Mouse (Mus musculus): ENCODE results near the gene Stk31. TPM values are rescaled to one million over a fixed set of nuclear protein-coding genes. Genes with fewer than 3 reads are reported as not detected.
"Not testable (repeated sequence)": the region's sequence is repeated elsewhere in the genome, so short reads cannot be mapped to it uniquely, and the experiment has no call there.

The Stk31 gene
- polyA plus RNA-seq, 1 experiment from 2014 or later, result not detected

- no peaks in the 10 kb centered on the region for H3K9me3 ChIP-seq
- H3K27ac ChIP-seq (replicated peaks), result no peak overlapping the region
- H3K4me3 ChIP-seq, result no peak overlapping the region
- no peaks in the 10 kb centered on the region for H3K4me1 ChIP-seq
- H3K36me3 ChIP-seq (replicated peaks), result no peaks in the 10 kb centered on the region
- 86% methylated on average over 3 of the region's 3 CpGs for WGBS
- no peaks in the 10 kb centered on the region for H3K27me3 ChIP-seq (replicated peaks; ENCODE audit: low read depth, poor library complexity, severe bottlenecking)
- no peak for DNase-seq (ENCODE audit: low spot score)
Measured at GRCm38 (mm10) chr6:49410830-49411229, 15.4 kb downstream of the Stk31 start.

GRCm38 (mm10) chr6:49412967-49413366 lies 17.6 kb downstream of the Stk31 start:
- not testable (repeated sequence) for H3K27me3 ChIP-seq (replicated peaks; ENCODE audit: low read depth, poor library complexity, severe bottlenecking); H3K4me1 ChIP-seq; H3K36me3 ChIP-seq (replicated peaks); DNase-seq (ENCODE audit: low spot score); H3K4me3 ChIP-seq; H3K9me3 ChIP-seq; H3K27ac ChIP-seq (replicated peaks)
- WGBS, result 65% methylated on average over 2 of the region's 2 CpGs

- 81% methylated on average over 1 of the region's 1 CpGs for WGBS
- H3K4me3 ChIP-seq, result no peak overlapping the region
- no peak for DNase-seq (ENCODE audit: low spot score)
Measured at GRCm38 (mm10) chr6:49415971-49416370, 20.6 kb downstream of the Stk31 start.

GRCm38 (mm10) chr6:49437306-49437705 lies 41.9 kb downstream of the Stk31 start:
- Histone ChIP-seq H3K4me1 (no peaks in the 10 kb centered on the region), H3K4me3 (no peak overlapping the region), H3K27me3 (replicated peaks; ENCODE audit: low read depth, poor library complexity, severe bottlenecking) (no peaks in the 10 kb centered on the region), H3K9me3 (no peaks in the 10 kb centered on the region), H3K27ac (replicated peaks) (no peak overlapping the region), H3K36me3 (replicated peaks) (no peaks in the 10 kb centered on the region)
- WGBS, result 85% methylated on average over 1 of the region's 1 CpGs
- DNase-seq (ENCODE audit: low spot score), result no peak

More at GRCm38 (mm10) chr6:49415971-49416370, 20.6 kb downstream of the Stk31 start:
- Histone ChIP-seq H3K27me3 (replicated peaks; ENCODE audit: low read depth, poor library complexity, severe bottlenecking) (no peaks in the 10 kb centered on the region), H3K4me1 (0 out of 2 replicates have a peak, but pooled peaks cover 2% of the 10 kb centered on the region), H3K9me3 (no peaks in the 10 kb centered on the region), H3K27ac (replicated peaks) (no peak overlapping the region), H3K36me3 (replicated peaks) (no peaks in the 10 kb centered on the region)

GRCm38 (mm10) chr6:49458112-49458511 lies 62.7 kb downstream of the Stk31 start:
- Histone ChIP-seq H3K4me1 (no peaks in the 10 kb centered on the region), H3K9me3 (no peaks in the 10 kb centered on the region), H3K27ac (replicated peaks) (no peak overlapping the region), H3K36me3 (replicated peaks) (no peaks in the 10 kb centered on the region), H3K27me3 (replicated peaks; ENCODE audit: low read depth, poor library complexity, severe bottlenecking) (no peaks in the 10 kb centered on the region), H3K4me3 (no peak overlapping the region)
- no peak for DNase-seq (ENCODE audit: low spot score)
- 76% methylated on average over 5 of the region's 5 CpGs for WGBS

- DNase-seq (ENCODE audit: low spot score), result no peak
- Histone ChIP-seq H3K4me3 (no peak overlapping the region), H3K36me3 (replicated peaks) (no peaks in the 10 kb centered on the region), H3K9me3 (peaks cover 13% of the 10 kb centered on the region), H3K27me3 (replicated peaks; ENCODE audit: low read depth, poor library complexity, severe bottlenecking) (no peaks in the 10 kb centered on the region), H3K4me1 (no peaks in the 10 kb centered on the region), H3K27ac (replicated peaks) (no peak overlapping the region)
- 88% methylated on average over 2 of the region's 2 CpGs for WGBS
Measured at GRCm38 (mm10) chr6:49483205-49483604, 87.8 kb downstream of the Stk31 start.

GRCm38 (mm10) chr6:49491526-49491925 lies 96.1 kb downstream of the Stk31 start:
- Histone ChIP-seq H3K4me1 (no peaks in the 10 kb centered on the region), H3K36me3 (replicated peaks) (no peaks in the 10 kb centered on the region), H3K27me3 (replicated peaks; ENCODE audit: low read depth, poor library complexity, severe bottlenecking) (no peaks in the 10 kb centered on the region), H3K9me3 (no peaks in the 10 kb centered on the region), H3K4me3 (no peak overlapping the region), H3K27ac (replicated peaks) (no peak overlapping the region)
- WGBS, result 93% methylated on average over 10 of the region's 10 CpGs
- DNase-seq (ENCODE audit: low spot score), result no peak

- no peaks in the 10 kb centered on the region for H3K36me3 ChIP-seq (replicated peaks)
- 11% methylated on average over 6 of the region's 6 CpGs for WGBS
- H3K27ac ChIP-seq (replicated peaks), result no peak overlapping the region
- DNase-seq (ENCODE audit: low spot score), result peak; percentile 78
- H3K27me3 ChIP-seq (replicated peaks; ENCODE audit: low read depth, poor library complexity, severe bottlenecking), result no peaks in the 10 kb centered on the region
- no peak overlapping the region for H3K4me3 ChIP-seq
- no peaks in the 10 kb centered on the region for H3K9me3 ChIP-seq
- H3K4me1 ChIP-seq, result no peaks in the 10 kb centered on the region
Measured at GRCm38 (mm10) chr6:49519053-49519452, 123.6 kb downstream of the Stk31 start.

Other genes starting within 250 kb of the Stk31 start
- gene Igf2bp3, start 180.6 kb upstream of the Stk31 start, polyA plus RNA-seq (2016; fragmentation: Nextera tagmentation; extraction: Ambion mirVana), result 159 TPM in 2 replicates
- gene Tra2a, start 131.6 kb upstream of the Stk31 start, polyA plus RNA-seq (2016; fragmentation: Nextera tagmentation; extraction: Ambion mirVana), result 123 and 132 TPM in 2 replicates
- gene Ccdc126, start 76.3 kb upstream of the Stk31 start, polyA plus RNA-seq (2016; fragmentation: Nextera tagmentation; extraction: Ambion mirVana), result 4.2 and 5.0 TPM in 2 replicates
- 4.1 and 5.0 TPM in 2 replicates for gene Fam221a, start 27.9 kb upstream of the Stk31 start, polyA plus RNA-seq (2016; fragmentation: Nextera tagmentation; extraction: Ambion mirVana)

Data from embryonic facial prominence, embryonic 10.5 days (tissue).